Mouse (Mus musculus) gastrocnemius, adult 8-10 months (tissue): ENCODE measurements at regions not wholly inside any gene's neighbourhood (a gene's known extent, or its start where the extent isn't known, plus 50 kb on each side); places are given as distances from the start of the nearest gene placed in this dataset.

Experiments
- DNase-seq, 2 experiments: peaks; one replicate each; pipeline ENCODE4 v3.0.0; 2022; ENCODE audit warnings: low spot score in 2 of 2

DNA sequence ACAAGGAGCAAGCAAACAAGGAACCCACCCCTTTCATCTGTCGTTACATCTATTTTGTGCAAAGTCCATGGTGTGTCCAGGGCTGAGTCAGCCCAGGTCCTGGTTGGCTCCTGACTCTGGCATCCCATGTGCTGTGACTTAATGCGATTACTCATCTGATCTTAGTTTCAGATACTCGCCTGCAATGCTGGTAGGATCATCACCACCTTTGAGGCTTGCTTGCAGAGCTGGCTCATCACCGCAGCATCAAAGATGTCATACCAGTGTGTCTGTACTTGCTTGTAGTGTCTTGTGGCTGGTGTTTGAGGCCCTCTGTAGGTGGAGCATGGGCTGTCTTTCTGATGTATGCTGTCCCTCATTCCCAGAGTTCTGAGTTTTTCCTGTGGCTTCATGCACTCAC lies 93.0 kb upstream of the Irf2bp2 start:
- no peak for DNase-seq

DNA sequence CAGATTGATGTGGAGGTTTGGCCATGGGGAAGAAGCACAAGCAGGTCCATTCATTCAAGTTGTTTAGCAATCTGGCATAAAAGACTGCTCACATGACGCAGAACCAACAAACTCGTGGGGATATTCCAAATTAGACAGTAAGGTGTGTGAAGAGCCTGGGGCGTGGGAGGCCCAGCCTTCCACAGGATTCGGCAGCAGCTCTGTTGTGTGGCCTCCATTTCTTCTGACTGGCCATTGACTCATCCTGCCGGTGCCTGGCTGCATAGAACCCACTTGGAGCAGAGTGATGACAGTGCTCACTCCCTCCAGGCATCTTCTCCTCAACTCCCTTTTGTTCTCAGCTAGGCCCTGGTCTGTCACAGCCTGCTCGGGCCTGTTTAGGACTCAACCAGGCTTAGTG lies 91.6 kb upstream of the Irf2bp2 start:
- DNase-seq, result no peak

DNA sequence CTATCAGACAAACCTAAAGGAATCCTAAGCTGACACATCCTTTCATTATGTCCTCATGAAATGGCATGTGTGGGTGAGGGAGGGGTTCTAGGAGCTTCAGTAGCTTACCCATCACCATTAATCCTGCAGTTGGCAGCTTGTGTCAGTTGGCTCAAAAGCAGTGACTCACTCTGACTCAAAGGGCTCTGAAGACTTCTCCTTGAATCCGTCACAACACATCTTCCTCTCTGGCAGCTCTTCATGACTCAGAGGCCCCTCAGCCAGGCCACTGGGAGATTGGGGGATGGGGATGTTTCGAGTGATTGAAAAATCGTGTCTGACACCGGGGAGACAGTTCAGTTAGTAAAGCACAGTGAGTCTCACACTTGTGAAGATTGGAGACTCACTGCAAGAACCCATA lies 90.2 kb upstream of the Irf2bp2 start:
- no peak for DNase-seq

DNA sequence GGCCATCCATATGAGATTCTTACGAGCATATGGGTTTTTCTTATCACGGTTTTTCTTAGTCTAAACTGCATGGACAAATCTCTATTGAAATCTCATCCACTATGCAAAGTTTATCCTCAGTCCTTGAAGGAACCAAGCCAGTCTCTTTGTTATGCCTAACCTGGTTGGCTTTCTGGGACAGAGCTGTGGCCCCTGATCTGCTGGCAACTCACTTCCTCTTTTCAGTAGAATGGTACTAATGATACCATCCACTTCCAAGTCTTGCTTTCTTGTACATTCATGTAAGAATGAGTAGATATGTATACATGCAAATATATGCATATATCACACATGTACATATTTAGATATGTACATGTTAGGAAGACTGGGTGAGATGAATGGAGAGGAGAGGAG lies 89.8 kb upstream of the Irf2bp2 start:
- DNase-seq, result no peak

DNA sequence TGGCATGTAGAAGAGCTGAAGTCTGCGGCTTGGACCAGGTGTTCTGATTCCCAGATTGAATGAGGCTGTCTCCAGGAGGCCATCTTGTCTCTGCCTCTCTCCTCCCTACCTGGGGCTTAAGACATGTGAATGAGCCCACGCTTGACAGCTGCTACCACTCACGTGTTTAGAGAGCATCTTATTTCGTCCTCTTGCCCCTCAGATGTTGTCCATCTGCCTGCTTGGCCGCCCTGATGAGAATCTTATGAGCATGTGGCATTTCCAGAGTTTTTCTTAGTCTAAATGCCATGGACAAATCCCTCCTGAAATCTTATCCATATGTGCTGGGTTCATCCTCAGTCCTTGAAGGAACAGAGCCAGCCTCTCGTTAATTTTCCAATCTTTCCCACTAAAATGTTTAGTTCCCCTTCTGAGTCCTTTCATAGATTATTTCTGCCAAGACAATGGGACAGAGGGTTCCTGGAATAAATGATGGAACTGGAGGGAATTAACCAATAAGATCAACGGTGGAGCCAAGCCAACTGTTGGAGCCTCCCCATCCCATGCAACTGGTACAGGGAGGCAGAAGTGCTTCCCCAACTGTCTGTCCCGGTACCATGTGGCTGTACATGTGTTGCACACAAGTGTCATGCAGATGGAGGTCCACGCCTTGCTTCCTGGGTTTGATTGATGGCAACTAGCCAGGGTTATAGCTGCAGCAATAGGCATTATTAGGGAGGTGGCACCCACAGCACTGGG lies 89.2 kb upstream of the Irf2bp2 start:
- DNase-seq, result no peak

DNA sequence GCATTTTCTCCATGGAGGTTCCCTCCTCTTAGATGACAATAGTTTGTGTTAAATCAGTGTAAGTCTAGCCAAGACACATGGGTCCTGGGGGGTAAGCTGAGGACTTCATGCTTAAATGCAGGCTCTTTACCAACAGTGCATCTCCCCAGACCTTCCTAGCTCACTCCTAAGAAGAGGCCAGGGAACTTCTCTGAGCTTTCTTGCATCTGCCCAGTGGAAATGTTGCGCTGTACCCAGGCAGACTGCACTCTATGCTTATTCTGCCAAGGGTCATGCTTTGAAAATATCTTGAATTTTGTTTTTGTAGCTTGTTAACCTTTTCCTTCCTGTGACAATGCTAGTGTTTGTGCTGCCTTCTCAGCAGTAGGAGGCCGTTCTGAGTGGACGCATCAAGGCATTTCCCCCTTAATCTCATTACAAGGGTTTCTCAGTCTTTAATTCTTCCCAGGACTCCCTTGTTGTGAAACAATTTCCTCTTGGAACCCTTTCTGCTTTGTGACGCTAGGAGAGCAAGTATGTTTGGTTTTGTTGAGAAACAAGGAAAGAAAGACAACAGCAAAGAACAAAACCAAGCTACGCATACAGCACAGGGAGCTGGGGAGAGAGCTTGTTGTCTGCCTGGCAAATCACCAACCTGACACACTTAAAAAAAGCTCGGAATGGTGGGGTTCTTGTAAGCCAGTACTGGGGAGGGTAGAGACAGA lies 88.3 kb upstream of the Irf2bp2 start:
- no peak for DNase-seq

DNA sequence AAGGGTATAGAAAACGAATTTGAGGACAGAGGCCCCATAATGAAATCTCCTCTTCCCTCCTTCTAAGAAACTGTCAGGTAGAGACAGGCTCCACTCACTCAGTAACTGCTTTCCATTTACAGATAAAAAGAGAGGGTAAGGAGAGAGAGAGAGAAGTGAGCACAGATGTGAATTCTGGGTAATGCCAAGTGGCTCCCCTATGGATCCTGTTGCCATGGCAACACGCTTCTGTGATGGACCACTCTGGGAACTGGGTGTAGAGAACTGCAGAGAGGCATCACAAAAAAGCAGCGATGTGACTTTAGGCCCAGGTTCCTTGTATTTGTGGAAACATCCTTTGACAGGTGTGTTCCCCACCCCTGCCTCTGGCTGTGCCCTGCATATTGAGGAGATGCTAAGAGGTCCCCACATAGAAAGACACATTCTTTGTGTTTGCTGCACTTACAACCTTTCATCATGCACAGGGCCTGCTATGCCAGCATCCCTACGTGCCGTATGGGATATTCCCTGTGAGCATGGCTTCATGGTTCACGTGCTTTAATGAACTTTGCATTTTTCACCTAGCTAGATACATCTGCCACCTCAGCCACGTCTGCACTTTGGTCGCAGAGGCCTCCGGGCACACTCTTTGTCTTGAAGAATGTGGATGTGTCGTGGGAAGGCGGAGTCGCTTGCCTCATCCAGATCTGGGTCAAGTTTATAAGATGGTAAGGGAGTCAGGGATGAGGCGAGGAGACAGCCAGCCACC lies 84.4 kb upstream of the Irf2bp2 start:
- no peak for DNase-seq

DNA sequence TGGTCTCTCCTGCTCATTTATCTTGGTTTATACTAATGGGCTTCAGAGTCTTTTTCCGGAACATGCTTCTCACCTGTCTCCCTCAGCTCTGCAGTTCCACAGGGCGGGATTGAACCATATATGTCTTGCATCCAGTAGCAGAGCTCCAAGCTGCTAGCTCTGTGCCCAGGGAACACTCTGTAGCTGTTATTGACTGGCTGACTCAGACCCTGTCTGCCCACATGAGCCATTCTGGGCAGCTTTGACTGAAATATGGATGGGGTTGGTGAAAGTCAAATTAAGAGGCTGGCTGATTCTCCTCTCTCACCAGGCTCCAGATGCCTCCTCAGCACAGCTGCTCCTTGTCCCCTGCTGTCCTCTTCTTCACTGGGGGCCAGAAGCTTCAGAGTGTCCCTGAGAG lies 81.4 kb upstream of the Irf2bp2 start:
- no peak for DNase-seq

DNA sequence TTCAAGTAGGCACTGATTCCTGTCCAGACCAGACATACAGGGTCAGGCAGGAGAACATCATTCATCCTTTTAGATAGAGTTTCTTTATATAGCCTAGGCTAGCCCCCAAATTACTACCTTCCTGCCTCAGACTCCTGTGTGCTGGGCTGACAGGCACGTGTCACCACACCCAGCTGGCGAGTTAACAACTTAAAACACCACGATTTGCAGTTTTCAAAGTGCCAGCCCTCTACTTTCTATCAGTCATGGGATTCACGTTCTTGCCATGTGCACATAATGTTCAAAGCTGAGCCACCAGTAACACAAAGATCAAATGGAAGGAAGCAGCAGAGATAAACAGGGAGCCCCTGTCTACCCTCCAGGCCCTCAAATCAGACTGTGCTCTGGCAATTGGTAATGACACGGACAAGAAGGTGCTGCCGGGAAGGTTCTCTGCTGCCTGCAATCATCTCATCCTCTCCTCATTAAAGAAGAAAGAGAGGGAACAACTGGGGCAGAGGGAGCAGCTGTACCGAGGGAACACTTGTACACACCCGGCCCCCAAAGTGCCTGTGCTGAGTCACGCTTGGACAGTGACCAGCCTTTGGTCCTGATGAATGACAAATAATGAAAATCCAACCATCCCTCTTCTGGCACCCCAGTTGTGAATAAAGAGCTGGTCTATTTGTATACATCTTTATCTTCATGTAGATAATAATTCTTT lies 79.4 kb upstream of the Irf2bp2 start:
- DNase-seq, result no peak

DNA sequence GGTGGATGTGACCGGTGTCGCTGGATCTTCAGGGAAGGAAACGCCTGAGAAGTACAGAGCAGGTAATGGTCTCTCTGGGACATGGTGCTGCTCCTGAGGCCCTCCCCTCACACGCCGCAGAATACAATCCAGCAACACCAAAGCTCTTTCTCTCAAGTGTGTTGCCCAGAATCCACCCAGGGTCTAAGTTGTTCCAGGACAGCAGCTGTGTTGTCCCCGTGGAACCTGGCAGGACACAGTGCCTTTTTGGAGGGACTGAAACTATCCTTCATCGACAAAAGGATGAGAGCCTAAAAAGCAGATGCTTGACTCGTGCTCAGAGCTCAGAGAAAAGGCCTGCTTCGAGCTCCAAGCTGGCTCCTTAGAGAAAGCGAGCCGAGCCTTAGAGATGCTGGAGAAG lies 77.8 kb upstream of the Irf2bp2 start:
- DNase-seq, result no peak

DNA sequence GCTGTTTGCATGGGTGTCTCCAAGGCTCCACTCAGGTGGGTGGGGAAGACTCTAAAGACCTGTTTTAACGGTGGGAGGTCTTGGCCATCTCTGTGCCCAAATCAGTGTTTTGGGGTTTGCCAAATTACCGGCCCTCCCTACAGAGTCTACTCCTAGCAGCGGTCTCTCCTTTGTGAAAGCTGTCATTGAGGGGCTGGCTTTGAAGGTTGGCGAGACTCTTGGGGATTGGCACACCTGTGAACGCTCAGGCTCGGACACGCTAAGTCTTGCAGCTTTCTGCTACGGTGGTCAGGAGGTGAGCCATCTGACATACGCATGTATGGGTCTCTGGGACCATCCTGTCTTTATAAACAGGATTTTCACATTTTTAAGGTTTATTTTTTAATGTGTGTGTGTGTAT lies 76.1 kb upstream of the Irf2bp2 start:
- DNase-seq, result no peak

DNA sequence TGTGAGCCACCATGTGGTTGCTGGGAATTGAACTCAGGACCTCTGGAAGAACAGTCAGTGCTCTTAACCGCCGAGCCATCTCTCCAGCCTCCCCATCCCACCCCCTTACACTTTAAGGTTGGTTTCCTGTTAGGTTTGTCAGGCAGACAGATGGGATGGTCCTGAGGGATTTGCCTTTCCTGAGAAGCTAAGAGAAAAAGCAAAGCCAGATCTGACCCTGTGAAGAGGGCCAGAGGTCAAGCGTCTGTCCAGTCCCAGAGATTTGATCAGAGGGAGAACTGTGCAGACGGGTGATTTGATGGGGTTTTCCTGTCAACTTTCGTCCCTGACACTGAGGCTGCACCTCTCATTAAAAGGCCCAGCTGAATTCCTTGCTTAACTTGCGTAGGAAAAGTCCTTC lies 75.4 kb upstream of the Irf2bp2 start:
- no peak for DNase-seq

DNA sequence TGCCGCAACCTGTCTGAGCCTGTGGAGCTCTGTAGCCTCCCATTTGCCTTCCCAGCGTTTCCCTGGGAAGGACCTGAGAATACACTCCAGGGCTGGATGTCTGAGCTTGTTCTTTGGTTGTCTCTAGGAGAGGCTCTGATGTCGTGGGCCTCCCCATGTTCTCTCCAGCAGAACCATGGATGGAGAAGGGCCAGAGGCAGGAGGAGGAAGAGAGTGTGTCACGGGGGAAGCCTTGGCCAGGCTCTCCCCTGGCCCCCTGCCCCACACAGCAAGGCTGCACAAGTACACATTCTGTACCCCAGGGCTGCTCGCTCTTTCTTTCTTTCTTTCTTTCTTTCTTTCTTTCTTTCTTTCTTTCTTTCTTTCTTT lies 74.9 kb upstream of the Irf2bp2 start:
- DNase-seq, result no peak

DNA sequence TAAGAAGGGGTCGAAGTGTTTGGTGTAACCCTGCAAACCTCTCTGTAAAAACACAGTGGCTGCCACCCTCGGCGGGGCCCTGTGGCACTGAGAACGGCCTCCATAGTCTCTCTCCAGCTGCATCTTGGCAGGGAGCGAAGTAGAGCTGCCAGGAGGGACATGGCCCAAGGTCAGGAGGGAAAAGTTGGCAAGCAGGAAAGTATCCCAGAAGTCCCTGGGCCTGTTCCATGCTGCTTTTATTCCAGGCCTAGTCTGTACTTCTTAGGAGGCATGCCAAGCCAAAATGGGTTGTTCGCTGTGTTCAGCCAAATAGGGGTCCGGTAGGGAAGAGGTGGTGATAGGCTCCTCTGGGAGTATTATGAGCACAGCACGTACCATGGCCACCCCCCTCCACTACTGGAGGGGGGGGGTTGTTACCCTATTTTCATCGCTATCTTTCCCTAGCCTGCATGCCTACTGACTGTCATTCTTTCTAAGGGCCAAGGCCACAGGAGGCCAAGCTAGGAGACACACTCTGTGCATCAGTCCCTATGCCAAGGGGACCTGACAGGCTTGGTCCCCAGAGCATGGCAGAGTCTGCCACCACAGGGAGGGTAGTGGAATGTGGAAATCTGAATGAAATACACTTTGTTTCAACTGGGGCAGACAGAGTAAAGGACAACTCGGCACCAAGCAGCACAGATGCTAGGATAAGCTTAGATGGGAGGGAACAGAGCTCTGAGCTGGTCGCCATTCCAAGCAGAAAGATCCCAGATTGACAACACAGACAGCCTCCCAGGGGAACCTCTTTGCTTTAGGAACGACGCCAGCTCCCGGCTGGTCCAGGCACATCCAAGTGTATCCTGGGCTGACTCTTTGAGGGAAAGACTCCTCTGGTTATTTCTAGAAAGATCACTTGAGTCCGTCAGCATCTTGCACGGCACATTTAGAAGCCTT lies 74.2 kb upstream of the Irf2bp2 start:
- DNase-seq, result peak; percentile 83 to 88

DNA sequence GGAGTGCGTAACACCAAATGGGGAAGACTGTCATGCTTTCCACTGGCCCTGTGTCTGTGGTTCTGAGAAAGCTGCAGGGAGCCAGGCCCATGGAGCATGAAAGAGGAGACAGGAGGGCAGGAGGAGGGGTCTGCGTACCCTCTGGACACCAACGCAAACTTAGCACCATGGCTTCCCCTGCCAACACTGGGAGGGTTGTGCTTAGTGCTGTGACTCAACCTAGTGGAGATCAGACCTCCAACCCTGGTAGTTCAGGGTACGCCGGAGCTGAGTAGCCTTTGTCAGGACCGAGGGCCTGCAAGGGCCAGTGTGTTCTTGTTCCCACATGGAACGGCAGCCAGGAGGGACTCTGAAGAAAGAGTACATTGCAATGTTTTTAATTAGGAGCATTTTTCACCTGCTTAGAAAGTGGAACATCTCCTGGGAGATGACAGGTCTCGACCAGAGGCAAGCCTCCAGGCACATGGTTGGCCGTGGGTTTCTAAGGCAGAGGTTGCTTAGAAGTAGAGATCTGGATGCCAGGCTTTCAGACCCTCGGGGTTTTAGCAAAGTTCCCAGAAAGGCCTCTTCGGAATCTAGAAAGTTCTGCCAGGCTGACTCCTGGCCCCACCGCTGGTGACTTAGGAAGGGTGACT lies 73.4 kb upstream of the Irf2bp2 start:
- DNase-seq, result no peak

DNA sequence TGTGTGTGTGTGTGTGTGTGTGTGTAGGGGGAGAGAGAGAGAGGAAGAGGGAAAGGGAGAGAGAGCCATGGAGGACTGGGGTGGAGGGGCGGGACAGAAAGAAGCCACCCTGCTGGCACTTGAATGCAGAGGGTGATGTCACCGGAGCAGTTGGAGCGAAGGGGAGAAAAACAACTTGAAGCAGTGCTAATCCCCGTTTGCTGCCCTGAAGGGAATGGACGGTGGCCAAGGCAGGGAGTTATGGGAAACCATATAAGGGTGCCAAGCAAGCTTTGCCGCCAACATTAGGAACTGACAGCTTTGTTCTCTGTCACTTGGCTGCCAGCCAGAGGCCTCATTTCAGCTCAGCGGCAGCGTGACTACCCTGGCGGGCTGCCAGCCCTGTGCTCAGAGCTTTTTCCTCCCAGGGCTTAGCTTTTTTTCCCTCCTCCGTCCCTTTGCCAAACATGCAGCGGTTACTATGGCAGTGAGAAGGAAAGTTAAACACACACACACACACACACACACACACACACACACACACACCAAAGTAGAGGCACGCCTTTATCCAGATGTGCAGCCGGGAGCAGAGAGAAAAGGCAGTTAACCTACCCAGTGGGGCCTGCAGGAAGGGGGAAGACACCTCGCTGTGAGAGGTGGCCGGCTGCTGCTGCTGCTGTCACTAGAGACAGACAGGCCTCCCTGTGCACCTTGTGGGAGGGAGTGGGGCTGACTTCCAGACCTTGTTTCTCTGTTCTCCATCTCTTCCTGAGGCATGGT lies 72.7 kb upstream of the Irf2bp2 start:
- DNase-seq, result peak; percentile 98 to 99

DNA sequence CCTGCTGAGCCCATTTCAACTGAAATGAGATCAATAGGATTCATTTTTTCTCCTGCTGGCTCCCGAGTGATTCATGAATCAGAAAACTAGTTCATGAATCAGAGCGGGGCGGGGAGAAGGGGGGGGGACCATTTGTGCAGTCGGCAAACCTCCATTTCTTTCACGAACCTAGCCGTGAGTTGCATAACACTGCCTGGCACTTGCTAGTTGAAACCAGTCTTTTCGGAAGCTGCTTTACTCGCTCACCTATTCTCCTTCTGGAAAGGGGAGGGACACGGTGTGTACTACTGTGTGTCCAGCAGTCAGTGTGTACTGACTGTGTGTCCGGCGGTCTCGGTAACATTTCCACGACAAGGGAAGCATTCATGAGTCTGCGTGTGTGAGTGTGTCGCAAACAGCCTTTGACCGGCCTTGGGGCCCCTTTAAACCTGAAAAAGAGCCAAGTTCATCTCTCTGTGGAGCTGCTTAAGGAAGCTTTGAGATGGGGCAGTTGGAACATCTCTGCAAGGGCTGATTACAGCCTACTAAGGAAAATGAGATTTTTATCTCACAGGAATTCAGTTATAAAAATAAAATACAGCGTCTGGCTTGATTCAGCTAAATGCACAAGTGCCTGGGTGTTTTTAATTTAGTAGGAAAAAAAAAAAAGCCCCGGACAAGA lies 71.9 kb upstream of the Irf2bp2 start:
- DNase-seq, result peak; percentile 42 to 44

DNA sequence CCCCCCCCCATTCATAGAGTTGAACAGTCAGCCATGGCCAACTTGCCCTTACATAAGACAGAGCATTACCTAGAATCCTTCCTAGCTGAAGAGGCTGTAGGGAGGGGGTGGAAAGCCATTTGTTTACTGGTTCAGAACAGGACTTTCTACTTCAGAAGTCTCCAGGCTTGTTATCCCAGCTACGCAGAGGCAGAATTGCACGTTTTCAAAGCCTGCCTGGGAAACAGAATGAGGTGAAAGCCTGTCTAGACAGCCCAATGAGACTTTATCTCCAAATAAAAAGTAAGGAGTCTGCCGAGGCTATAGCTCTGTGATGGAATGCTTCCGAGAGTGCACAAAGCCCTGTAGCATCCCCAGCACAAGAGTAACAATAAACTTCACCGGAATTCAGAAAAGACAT lies 71.1 kb upstream of the Irf2bp2 start:
- no peak for DNase-seq
